Mouse (Mus musculus): ENCODE measurements around the gene Ppp2r1b.

The Ppp2r1b gene

GRCm38 (mm10) chr9:50841079-50841789 lies 3.9 kb upstream of the Ppp2r1b start:
- no peak for DNase-seq (ENCODE audit: low spot score)

- DNase-seq (ENCODE audit: low spot score), result no peak
Measured at GRCm38 (mm10) chr9:50845547-50845946, 446 bp downstream of the Ppp2r1b start.

GRCm38 (mm10) chr9:50847133-50847532 lies 2.0 kb downstream of the Ppp2r1b start:
- no peak for DNase-seq (ENCODE audit: low spot score)

- DNase-seq (ENCODE audit: low spot score), result no peak
Measured at GRCm38 (mm10) chr9:50847606-50848368, 2.7 kb downstream of the Ppp2r1b start.

GRCm38 (mm10) chr9:50848821-50849220 lies 3.7 kb downstream of the Ppp2r1b start:
- no peak for DNase-seq (ENCODE audit: low spot score)

- DNase-seq (ENCODE audit: low spot score), result peak; percentile 95
Measured at GRCm38 (mm10) chr9:50849249-50849648, 4.1 kb downstream of the Ppp2r1b start.

GRCm38 (mm10) chr9:50849755-50850154 lies 4.7 kb downstream of the Ppp2r1b start:
- no peak for DNase-seq (ENCODE audit: low spot score)

GRCm38 (mm10) chr9:50850271-50850670 lies 5.2 kb downstream of the Ppp2r1b start:
- DNase-seq (ENCODE audit: low spot score), result no peak

- DNase-seq (ENCODE audit: low spot score), result no peak
Measured at GRCm38 (mm10) chr9:50850713-50851112, 5.6 kb downstream of the Ppp2r1b start.

GRCm38 (mm10) chr9:50852634-50853349 lies 7.7 kb downstream of the Ppp2r1b start:
- peak; percentile 59 for DNase-seq (ENCODE audit: low spot score)

- DNase-seq (ENCODE audit: low spot score), result no peak
Measured at GRCm38 (mm10) chr9:50854376-50854775, 9.3 kb downstream of the Ppp2r1b start.

GRCm38 (mm10) chr9:50855133-50855766 lies 10.1 kb downstream of the Ppp2r1b start:
- no peak for DNase-seq (ENCODE audit: low spot score)

- no peak for DNase-seq (ENCODE audit: low spot score)
Measured at GRCm38 (mm10) chr9:50855780-50856179, 10.7 kb downstream of the Ppp2r1b start.

- peak; percentile 97 for DNase-seq (ENCODE audit: low spot score)
Measured at GRCm38 (mm10) chr9:50856341-50857081, 11.4 kb downstream of the Ppp2r1b start.

- DNase-seq (ENCODE audit: low spot score), result no peak
Measured at GRCm38 (mm10) chr9:50857082-50857641, 12.1 kb downstream of the Ppp2r1b start.

- DNase-seq (ENCODE audit: low spot score), result no peak
Measured at GRCm38 (mm10) chr9:50858681-50859080, 13.6 kb downstream of the Ppp2r1b start.

- DNase-seq (ENCODE audit: low spot score), result no peak
Measured at GRCm38 (mm10) chr9:50861119-50861839, 16.2 kb downstream of the Ppp2r1b start.

- no peak for DNase-seq (ENCODE audit: low spot score)
Measured at GRCm38 (mm10) chr9:50863824-50864223, 18.7 kb downstream of the Ppp2r1b start.

GRCm38 (mm10) chr9:50864877-50865276 lies 19.8 kb downstream of the Ppp2r1b start:
- DNase-seq (ENCODE audit: low spot score), result no peak

GRCm38 (mm10) chr9:50865803-50866202 lies 20.7 kb downstream of the Ppp2r1b start:
- no peak for DNase-seq (ENCODE audit: low spot score)

GRCm38 (mm10) chr9:50867015-50867414 lies 21.9 kb downstream of the Ppp2r1b start:
- DNase-seq (ENCODE audit: low spot score), result no peak
